Mouse (Mus musculus): ENCODE measurements around the gene Smg5.

- no peak for TF ChIP-seq MAFK (IDR thresholded peaks at IDR 0.05; ENCODE audit: insufficient read depth, low read depth, low read length)
- no peak for TF ChIP-seq ZC3H11A (IDR thresholded peaks at IDR 0.05; ENCODE audit: borderline replicate concordance, low read depth, low read length)
- no peak for TF ChIP-seq ZNF384 (IDR thresholded peaks at IDR 0.05; ENCODE audit: low read depth, low read length)
These were observed 75.6 kb downstream of the Smg5 start for GRCm38 (mm10) chr3:88411681-88412080.

All from ES-E14 (cell line).